Comparison of ENCODE assay signal across 22 mouse cellular contexts in genomic region chr13:119638449-119638848, GRCm38 (mm10). TPM values are rescaled to one million over a fixed set of nuclear protein-coding genes. Genes with fewer than 3 reads are reported as not detected.
DNase-seq lines count a peak whose midpoint lies in the region; ATAC-seq and TF ChIP-seq lines count a peak whose summit lies in the region.
"Had no signal": no experiment of that assay in that cellular context is flagged by ENCODE, and none has a peak within 500 bp of the region (broad histone marks: within the 10 kb centered on the region; RNA-seq: fewer than 3 reads in every experiment).

No protein-coding gene starts in this region.

- H3K4me2 ChIP-seq in kidney, postnatal 0 days (ENCODE audit: low read length), result no peak overlapping the region
- H3K4me2 ChIP-seq: forebrain, embryonic 13.5 days; heart, embryonic 13.5 days; hindbrain, embryonic 12.5 days had no signal

- no peaks in the 10 kb centered on the region for H3K9me3 ChIP-seq in kidney, postnatal 0 days (replicated peaks; ENCODE audit: low read length)
- H3K9me3 ChIP-seq: embryonic facial prominence, embryonic 10.5 days; forebrain, embryonic 13.5 days; heart, embryonic 13.5 days; hindbrain, embryonic 12.5 days had no signal

- ATAC-seq in kidney, postnatal 0 days (replicated peaks; ENCODE audit: low FRiP score, low read depth), result peak; percentile 91
- ATAC-seq: activated CD4-positive, CD25-positive, alpha-beta regulatory T cell, adult 4 months; forebrain, embryonic 13.5 days; forebrain, postnatal 0 days had no signal

- DNase-seq in kidney, adult 18-20 months, result peak; percentile 66
- DNase-seq in kidney, adult 8-10 months, result peak; percentile 70
- no peak for DNase-seq in kidney, postnatal 0 days (ENCODE audit: low spot score)
- DNase-seq in kidney, postnatal 36 days, result peak; percentile 71 to 88
- DNase-seq in lung, postnatal 10 days, result no peak
- DNase-seq in thymus, postnatal 10 days (ENCODE audit: low spot score in 2 of 2), result no peak
- DNase-seq: adrenal gland, adult 2 months; adrenal gland, postnatal 25 days; cerebellum, adult 18-20 months; cerebellum, adult 9-11 months; cerebellum, postnatal 36 days; forebrain, postnatal 0 days; gastrocnemius, adult 2 months; gastrocnemius, postnatal 25 days; heart, postnatal 4 days had no signal

- no peaks in the 10 kb centered on the region for H3K27me3 ChIP-seq in kidney, postnatal 0 days (ENCODE audit: insufficient read depth, low read length)
- H3K27me3 ChIP-seq: forebrain, embryonic 13.5 days; hindbrain, embryonic 12.5 days; Patski had no signal

- 72% methylated on average over 5 of the region's 5 CpGs for WGBS in kidney, postnatal 0 days

- no peaks in the 10 kb centered on the region for H3K4me1 ChIP-seq in kidney, postnatal 0 days (replicated peaks; ENCODE audit: insufficient read depth, low read length)
- H3K4me1 ChIP-seq: embryonic facial prominence, embryonic 10.5 days; forebrain, embryonic 13.5 days; heart, embryonic 13.5 days; hindbrain, embryonic 12.5 days had no signal

- no peak overlapping the region for H3K4me3 ChIP-seq in kidney, postnatal 0 days (replicated peaks; ENCODE audit: low read depth, low read length)
- H3K4me3 ChIP-seq: embryonic facial prominence, embryonic 10.5 days; forebrain, embryonic 13.5 days; gastrocnemius, adult 2 months; heart, embryonic 13.5 days; hindbrain, embryonic 12.5 days had no signal

- H3K27ac ChIP-seq in kidney, postnatal 0 days, result peak overlapping the region; percentile 60; the same call in 1 of the 2 replicates
- H3K27ac ChIP-seq: embryonic facial prominence, embryonic 10.5 days; forebrain, embryonic 13.5 days; gastrocnemius, adult 2 months; heart, embryonic 13.5 days; hindbrain, embryonic 12.5 days had no signal

- no peak overlapping the region for H3K9ac ChIP-seq in kidney, postnatal 0 days (ENCODE audit: low read depth, low read length)
- H3K9ac ChIP-seq: forebrain, embryonic 13.5 days; forebrain, postnatal 0 days; heart, embryonic 13.5 days; hindbrain, embryonic 12.5 days had no signal

- no peak for TF ChIP-seq CTCF in kidney, postnatal 0 days (IDR thresholded peaks at IDR 0.05; ENCODE audit: low read depth)

- H3K36me3 ChIP-seq in kidney, postnatal 0 days (ENCODE audit: insufficient read depth, low read length), result no peaks in the 10 kb centered on the region
- H3K36me3 ChIP-seq: embryonic facial prominence, embryonic 10.5 days; heart, embryonic 13.5 days; hindbrain, embryonic 12.5 days had no signal

RNA-seq across cellular contexts. Expression of gene Ccl28, which starts 14.8 kb away (rescaled TPM):
- polyA plus RNA-seq in kidney, postnatal 0 days (2015; fragmentation: Nextera tagmentation; extraction: Ambion mirVana), result 0.08 and 0.13 TPM in 2 replicates
- polyA plus RNA-seq: adrenal gland, adult 2 months; embryonic facial prominence, embryonic 14.5 days; heart, embryonic 13.5 days had no signal

RNA-seq across cellular contexts. Expression of gene Hmgcs1, which starts 51.7 kb away (rescaled TPM):
- 153 and 180 TPM in 2 replicates for polyA plus RNA-seq in kidney, postnatal 0 days (2015; fragmentation: Nextera tagmentation; extraction: Ambion mirVana)

Comparison
In these comparisons a context has a peak if more than half of its experiments do, and no peak if none do; other contexts are left out.
1. DNase-seq: peak in kidney, adult 18-20 months (single experiment), kidney, adult 8-10 months (2 of 2) and kidney, postnatal 36 days (2 of 2); none in kidney, postnatal 0 days (single experiment), lung, postnatal 10 days (single experiment) and thymus, postnatal 10 days (0 of 2).